Mouse (Mus musculus): ENCODE data around the gene Ceacam16.

DNA sequence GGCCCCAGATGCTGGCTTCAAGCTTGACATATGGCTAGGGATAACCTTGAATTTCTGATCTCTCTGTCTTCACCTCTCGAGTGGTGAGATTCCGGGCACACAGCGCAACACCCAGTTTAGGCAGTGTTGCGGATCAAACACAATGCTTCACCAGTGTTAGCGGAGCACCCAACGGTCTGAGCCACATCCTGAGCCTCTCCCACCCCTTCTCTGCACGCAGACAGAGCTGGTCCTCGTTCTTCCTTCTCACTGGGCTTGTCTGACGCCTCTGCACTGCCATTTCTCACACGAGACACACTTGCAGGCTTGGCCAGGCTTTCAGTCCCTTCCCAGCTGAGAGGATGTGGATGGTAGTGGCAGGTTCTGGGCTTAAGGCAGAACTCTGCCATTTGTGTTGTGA, 1.4 kb downstream of the Ceacam16 start:
- no peak for TF ChIP-seq CTCF (IDR thresholded peaks at IDR 0.05; ENCODE audit: borderline replicate concordance, insufficient read depth, low read depth, low read length)
- no peak for TF ChIP-seq POLR2A (IDR thresholded peaks at IDR 0.05; ENCODE audit: borderline replicate concordance, insufficient read depth, low read length)

Data from cerebellum, adult 2 months (tissue).